Mouse (Mus musculus) B cell, adult 62 days (primary cell): ENCODE data around the gene Myo15. TPM values are rescaled to one million over a fixed set of nuclear protein-coding genes. Genes with fewer than 3 reads are reported as not detected.

ENCODE experiments used
- total RNA-seq: library from RNA; stranded (reverse); gene quantifications from 4 replicates; pipeline ENCODE4 v1.2.4, GENCODE M21; 2023

Gene Myo15
- total RNA-seq, result 0.47 to 0.73 TPM (median 0.61 TPM) in 4 replicates

GRCm38 (mm10) chr11:60469039-60469438 is at the start of gene Myo15:
Gene Myo15 (plus strand): TSS chr11:60469339.

GRCm38 (mm10) chr11:60454080-60454744 is 14.9 kb upstream of the Myo15 start, which contains the start of gene Drg2:
Gene Drg2 (plus strand): TSS chr11:60454591.

GRCm38 (mm10) chr11:60536180-60536858 is 67.2 kb downstream of the Myo15 start, which contains the start of gene Alkbh5:
Gene Alkbh5 (plus strand): TSS chr11:60536381.

Other genes starting within 250 kb of the Myo15 start
- gene Srebf1, start 246.8 kb upstream of the Myo15 start, total RNA-seq, result 81.5 to 134 TPM (median 119 TPM) in 4 replicates
- gene Tom1l2, start 116.4 kb upstream of the Myo15 start, total RNA-seq, result 24.8 to 31.0 TPM (median 28.6 TPM) in 4 replicates
- gene Drc3, start 116.0 kb upstream of the Myo15 start, total RNA-seq, result not detected in 4 replicates
- gene Gid4, start 52.2 kb upstream of the Myo15 start, total RNA-seq, result 19.8 to 21.8 TPM (median 20.4 TPM) in 4 replicates
- 20.8 to 27.1 TPM (median 24.9 TPM) in 4 replicates for gene Atpaf2, start 50.9 kb upstream of the Myo15 start, total RNA-seq
- 63.8 to 64.9 TPM (median 64.0 TPM) in 4 replicates for gene Drg2, start 14.7 kb upstream of the Myo15 start, total RNA-seq
- 69.4 to 75.1 TPM (median 71.0 TPM) in 4 replicates for gene Alkbh5, start 67.0 kb downstream of the Myo15 start, total RNA-seq
- 28.0 to 36.0 TPM (median 31.4 TPM) in 4 replicates for gene Llgl1, start 230.4 kb downstream of the Myo15 start, total RNA-seq